In the genomic region with DNA sequence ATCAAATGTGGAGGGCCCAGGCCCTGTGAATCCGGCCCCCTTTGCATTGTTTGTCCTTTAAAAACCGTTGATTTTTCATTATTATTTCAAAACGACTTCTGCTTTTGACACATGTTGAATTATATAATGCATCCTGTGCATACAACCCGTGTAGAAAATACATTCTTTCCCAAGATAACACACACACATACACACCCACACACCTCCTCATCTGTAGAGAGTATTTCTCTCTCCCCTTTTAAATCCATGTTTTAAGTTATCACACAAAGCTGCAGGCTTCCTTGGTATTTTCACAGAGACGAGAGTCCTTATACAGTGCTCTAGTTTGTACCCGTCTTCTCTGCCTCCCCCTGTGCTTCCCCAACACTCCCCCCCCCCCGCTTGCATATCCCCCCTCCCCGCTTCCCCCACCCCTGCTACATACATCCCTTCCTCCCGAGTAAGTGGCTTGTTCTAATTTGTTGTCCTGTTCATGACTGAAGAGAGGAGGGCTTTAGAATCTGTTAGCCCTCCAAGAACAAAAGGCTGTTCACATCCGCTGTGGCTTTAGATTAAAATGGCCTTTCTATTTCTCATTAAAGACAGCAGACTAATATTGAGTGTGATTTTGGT, we compare ENCODE assay signal across 11 mouse cellular contexts.
DNase-seq lines count a peak whose midpoint lies in the region; ATAC-seq and TF ChIP-seq lines count a peak whose summit lies in the region.
"Had no signal": no experiment of that assay in that cellular context is flagged by ENCODE, and none has a peak within 500 bp of the region (broad histone marks: within the 10 kb centered on the region; RNA-seq: fewer than 3 reads in every experiment).

No protein-coding gene starts in this region.

- H3K27me3 ChIP-seq in heart, postnatal 0 days (ENCODE audit: control insufficient read depth, insufficient read depth, low read length): no peaks in the 10 kb centered on the region
- H3K27me3 ChIP-seq in embryonic facial prominence, embryonic 12.5 days: no peaks in the 10 kb centered on the region
- no peaks in the 10 kb centered on the region for H3K27me3 ChIP-seq in hindbrain, embryonic 10.5 days (ENCODE audit: insufficient read depth, poor library complexity, severe bottlenecking)
- no peaks in the 10 kb centered on the region for H3K27me3 ChIP-seq in midbrain, embryonic 11.5 days (ENCODE audit: control insufficient read depth, insufficient read depth, low read length)
- H3K27me3 ChIP-seq: CH12.LX had no signal

- no peak for TF ChIP-seq CTCF in heart, postnatal 0 days (IDR thresholded peaks at IDR 0.05; ENCODE audit: low read depth)

- no peaks in the 10 kb centered on the region for H3K4me1 ChIP-seq in heart, postnatal 0 days (ENCODE audit: control insufficient read depth, insufficient read depth)
- peaks cover 20% of the 10 kb centered on the region for H3K4me1 ChIP-seq in embryonic facial prominence, embryonic 12.5 days
- peaks cover 34% of the 10 kb centered on the region for H3K4me1 ChIP-seq in hindbrain, embryonic 10.5 days (replicated peaks)
- H3K4me1 ChIP-seq in midbrain, embryonic 11.5 days (ENCODE audit: control insufficient read depth, insufficient read depth, low read length): peaks cover 16% of the 10 kb centered on the region

- no peak for TF ChIP-seq EP300 in heart, postnatal 0 days (IDR thresholded peaks at IDR 0.05; ENCODE audit: low read depth)

- H3K36me3 ChIP-seq in heart, postnatal 0 days (replicated peaks; ENCODE audit: control insufficient read depth, insufficient read depth, low read length): no peaks in the 10 kb centered on the region
- H3K36me3 ChIP-seq in embryonic facial prominence, embryonic 12.5 days: no peaks in the 10 kb centered on the region
- H3K36me3 ChIP-seq in hindbrain, embryonic 10.5 days: no peaks in the 10 kb centered on the region
- no peaks in the 10 kb centered on the region for H3K36me3 ChIP-seq in midbrain, embryonic 11.5 days (ENCODE audit: control insufficient read depth, insufficient read depth, low read length)

- H3K9ac ChIP-seq in heart, postnatal 0 days (replicated peaks; ENCODE audit: low read depth, low read length): no peak overlapping the region
- no peak overlapping the region for H3K9ac ChIP-seq in embryonic facial prominence, embryonic 12.5 days
- H3K9ac ChIP-seq in midbrain, embryonic 11.5 days (ENCODE audit: low read length): peak overlapping the region; percentile 10; the same call in 1 of the 2 replicates

- H3K4me3 ChIP-seq in heart, postnatal 0 days (ENCODE audit: low read depth, low read length): no peak overlapping the region
- H3K4me3 ChIP-seq in embryonic facial prominence, embryonic 12.5 days: no peak overlapping the region
- peak overlapping the region; percentile 29 for H3K4me3 ChIP-seq in hindbrain, embryonic 10.5 days
- H3K4me3 ChIP-seq in midbrain, embryonic 11.5 days (ENCODE audit: low read depth, low read length): no peak overlapping the region

- intact Hi-C loops in left cerebral cortex, postnatal 36 days (cut with DNase I): no loop called here

- DNase-seq in heart, postnatal 0 days (ENCODE audit: low spot score): no peak
- no peak for DNase-seq in heart, adult 9 months (ENCODE audit: low spot score in 2 of 2)
- no peak for DNase-seq in hindbrain, embryonic 10.5 days (ENCODE audit: low spot score)
- no peak for DNase-seq in midbrain, embryonic 11.5 days (ENCODE audit: low spot score, missing footprints)
- DNase-seq in left cerebral cortex, postnatal 36 days (ENCODE audit: low spot score in 2 of 2): no peak
- no peak for DNase-seq in adrenal gland, postnatal 36 days
- DNase-seq in spleen, adult 18-20 months: no peak
- DNase-seq: cerebellum, postnatal 10 days had no signal

- 0 out of 2 replicates have a peak overlapping the region, but pooled peaks have one; percentile 13 for H3K27ac ChIP-seq in heart, postnatal 0 days (ENCODE audit: low read depth)
- H3K27ac ChIP-seq in embryonic facial prominence, embryonic 12.5 days: peak overlapping the region; percentile 85
- peak overlapping the region; percentile 93 for H3K27ac ChIP-seq in hindbrain, embryonic 10.5 days
- H3K27ac ChIP-seq in midbrain, embryonic 11.5 days (ENCODE audit: low read depth, low read length): peak overlapping the region; percentile 52; the same call in 1 of the 2 replicates

- no peaks in the 10 kb centered on the region for H3K9me3 ChIP-seq in heart, postnatal 0 days (replicated peaks; ENCODE audit: control insufficient read depth, low read length)
- H3K9me3 ChIP-seq in embryonic facial prominence, embryonic 12.5 days: no peaks in the 10 kb centered on the region
- H3K9me3 ChIP-seq in hindbrain, embryonic 10.5 days: no peaks in the 10 kb centered on the region
- no peaks in the 10 kb centered on the region for H3K9me3 ChIP-seq in midbrain, embryonic 11.5 days (ENCODE audit: control insufficient read depth, low read length)

- no peak for ATAC-seq in heart, postnatal 0 days (ENCODE audit: insufficient read depth, low read depth)
- no peak for ATAC-seq in embryonic facial prominence, embryonic 12.5 days (ENCODE audit: insufficient number of reproducible peaks, insufficient read depth, low FRiP score, low TSS enrichment)
- peak; percentile 38 for ATAC-seq in midbrain, embryonic 11.5 days (ENCODE audit: low FRiP score)
- ATAC-seq: activated CD4-positive, CD25-positive, alpha-beta regulatory T cell, adult 4 months had no signal

- H3K4me2 ChIP-seq in heart, postnatal 0 days (ENCODE audit: low read depth, low read length): no peak overlapping the region
- peak overlapping the region; percentile 22; the same call in 1 of the 2 replicates for H3K4me2 ChIP-seq in embryonic facial prominence, embryonic 12.5 days (replicated peaks)
- no peak overlapping the region for H3K4me2 ChIP-seq in midbrain, embryonic 11.5 days

- 51% methylated on average over 10 of the region's 10 CpGs for WGBS in heart, postnatal 0 days
- WGBS in embryonic facial prominence, embryonic 12.5 days: 39% methylated on average over 10 of the region's 10 CpGs
- 29% methylated on average over 10 of the region's 10 CpGs for WGBS in hindbrain, embryonic 10.5 days
- 40% methylated on average over 10 of the region's 10 CpGs for WGBS in midbrain, embryonic 11.5 days

Comparison
In these comparisons a context has a peak if more than half of its experiments do, and no peak if none do; other contexts are left out.
1. H3K27ac ChIP-seq: peak in every context shown above with its lines; median percentile 93 in hindbrain, embryonic 10.5 days; 85 in embryonic facial prominence, embryonic 12.5 days; 52 in midbrain, embryonic 11.5 days; 13 in heart, postnatal 0 days.